Comparison of ENCODE assay signal across 32 mouse cellular contexts in the genomic region with DNA sequence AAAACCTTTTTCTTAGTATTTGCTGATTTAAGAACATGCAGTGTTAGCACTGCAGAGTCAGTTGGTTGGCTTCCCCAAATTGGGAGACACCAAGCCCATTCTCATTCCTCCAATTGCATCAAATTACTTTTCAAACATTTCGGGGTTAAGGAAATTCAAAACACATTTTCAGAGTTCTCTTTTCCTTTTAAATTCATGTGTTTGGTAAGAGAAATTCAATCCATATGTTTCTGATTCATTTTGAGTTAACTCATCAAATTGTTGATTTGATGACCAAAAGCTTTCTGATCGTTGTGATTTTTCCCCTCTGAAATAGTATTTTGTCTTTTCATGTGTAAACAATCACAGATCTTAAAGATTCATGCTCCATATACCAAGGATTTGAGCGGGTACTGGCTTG.
"Had no signal": no experiment of that assay in that cellular context is flagged by ENCODE, and none has a peak within 500 bp of the region (broad histone marks: within the 10 kb centered on the region; RNA-seq: fewer than 3 reads in every experiment).

No protein-coding gene starts in this region.

- H3K4me2 ChIP-seq: limb, embryonic 12.5 days; limb, embryonic 13.5 days; limb, embryonic 15.5 days; liver, embryonic 11.5 days; liver, embryonic 12.5 days; liver, embryonic 13.5 days; liver, embryonic 15.5 days; lung, embryonic 14.5 days; lung, embryonic 15.5 days; midbrain, embryonic 11.5 days; midbrain, embryonic 12.5 days; midbrain, embryonic 13.5 days; midbrain, embryonic 15.5 days; neural tube, embryonic 12.5 days had no signal

- ATAC-seq: liver, embryonic 12.5 days; liver, postnatal 0 days; lung, postnatal 0 days; midbrain, embryonic 13.5 days; midbrain, embryonic 15.5 days; midbrain, embryonic 16.5 days had no signal

- H3K4me1 ChIP-seq: liver, embryonic 12.5 days; liver, embryonic 13.5 days; liver, embryonic 15.5 days; lung, embryonic 15.5 days; megakaryocyte, embryonic 14.5 days; midbrain, embryonic 10.5 days; midbrain, embryonic 12.5 days; midbrain, embryonic 15.5 days; neural tube, embryonic 12.5 days had no signal

- H3K9ac ChIP-seq: limb, embryonic 12.5 days; limb, embryonic 13.5 days; limb, embryonic 15.5 days; liver, embryonic 12.5 days; liver, embryonic 13.5 days; liver, embryonic 14.5 days; liver, embryonic 15.5 days; liver, postnatal 0 days; lung, embryonic 14.5 days; lung, embryonic 15.5 days; midbrain, embryonic 12.5 days; midbrain, embryonic 13.5 days; midbrain, embryonic 15.5 days; neural tube, embryonic 12.5 days had no signal

- H3K4me3 ChIP-seq: limb, embryonic 10.5 days; limb, embryonic 12.5 days; limb, embryonic 13.5 days; limb, embryonic 15.5 days; liver, embryonic 12.5 days; liver, embryonic 13.5 days; liver, embryonic 15.5 days; lung, embryonic 15.5 days; megakaryocyte, embryonic 14.5 days; midbrain, embryonic 10.5 days; midbrain, embryonic 12.5 days; midbrain, embryonic 13.5 days; midbrain, embryonic 15.5 days; myocyte; neural tube, embryonic 12.5 days had no signal

- DNase-seq: left cerebral cortex, postnatal 4 days; liver; liver, embryonic 13.5 days; liver, postnatal 0 days; lung, adult 18-20 months; lung, adult 2 months; lung, embryonic 14.5 days; lung, postnatal 10 days; lung, postnatal 14 days; lung, postnatal 36 days; lung, postnatal 4 days; midbrain, embryonic 14.5 days had no signal

- H3K27me3 ChIP-seq: limb, embryonic 12.5 days; limb, embryonic 13.5 days; limb, embryonic 15.5 days; liver, embryonic 12.5 days; liver, embryonic 13.5 days; liver, embryonic 15.5 days; lung, embryonic 15.5 days; megakaryocyte, embryonic 14.5 days; midbrain, embryonic 12.5 days; midbrain, embryonic 13.5 days; midbrain, embryonic 15.5 days; neural tube, embryonic 12.5 days had no signal

- H3K27ac ChIP-seq: limb, embryonic 10.5 days; limb, embryonic 12.5 days; limb, embryonic 13.5 days; limb, embryonic 15.5 days; liver, embryonic 12.5 days; liver, embryonic 13.5 days; liver, embryonic 14.5 days; liver, embryonic 15.5 days; lung, embryonic 15.5 days; macrophage; midbrain, embryonic 10.5 days; midbrain, embryonic 12.5 days; midbrain, embryonic 13.5 days; midbrain, embryonic 15.5 days; neural tube, embryonic 12.5 days had no signal

- H3K9me3 ChIP-seq: limb, embryonic 10.5 days; limb, embryonic 12.5 days; limb, embryonic 13.5 days; limb, embryonic 15.5 days; liver, embryonic 12.5 days; liver, embryonic 13.5 days; liver, embryonic 15.5 days; lung, embryonic 15.5 days; megakaryocyte, embryonic 14.5 days; midbrain, embryonic 10.5 days; midbrain, embryonic 12.5 days; midbrain, embryonic 13.5 days; midbrain, embryonic 15.5 days; neural tube, embryonic 12.5 days had no signal

- H3K36me3 ChIP-seq: limb, embryonic 10.5 days; limb, embryonic 12.5 days; limb, embryonic 13.5 days; limb, embryonic 15.5 days; liver, embryonic 12.5 days; liver, embryonic 13.5 days; liver, embryonic 15.5 days; lung, embryonic 15.5 days; midbrain, embryonic 10.5 days; midbrain, embryonic 12.5 days; midbrain, embryonic 13.5 days; midbrain, embryonic 15.5 days; neural tube, embryonic 12.5 days had no signal
